Mouse (Mus musculus): ENCODE measurements around the gene Mllt3. TPM values are rescaled to one million over a fixed set of nuclear protein-coding genes. Genes with fewer than 3 reads are reported as not detected.

Gene Mllt3
- polyA plus RNA-seq, 1 experiment from 2014 or later, result 17.5 TPM

GRCm38 (mm10) chr4:87826336-87826735 lies 206.8 kb downstream of the Mllt3 start:
- 78% methylated on average over 5 of the region's 5 CpGs for WGBS
- no peaks in the 10 kb centered on the region for H3K4me1 ChIP-seq (replicated peaks; ENCODE audit: control insufficient read depth, insufficient read depth, low read length)
- ATAC-seq, result no peak
- H3K4me2 ChIP-seq (replicated peaks; ENCODE audit: low read depth), result no peak overlapping the region
- no peaks in the 10 kb centered on the region for H3K36me3 ChIP-seq (ENCODE audit: control insufficient read depth, insufficient read depth)
- no peak for TF ChIP-seq CTCF (IDR thresholded peaks at IDR 0.05; ENCODE audit: low read depth)
- no peak overlapping the region for H3K27ac ChIP-seq (ENCODE audit: low read depth, low read length)
- H3K9ac ChIP-seq (ENCODE audit: low read depth, low read length), result no peak overlapping the region
- no peaks in the 10 kb centered on the region for H3K27me3 ChIP-seq (replicated peaks; ENCODE audit: control insufficient read depth, insufficient read depth, low read length)
- H3K4me3 ChIP-seq (ENCODE audit: low read depth, low read length), result no peak overlapping the region
- H3K9me3 ChIP-seq (ENCODE audit: control insufficient read depth), result no peaks in the 10 kb centered on the region

- no peak for ATAC-seq
- no peak overlapping the region for H3K9ac ChIP-seq (ENCODE audit: low read depth, low read length)
- WGBS, result 66% methylated on average over 3 of the region's 3 CpGs
- no peaks in the 10 kb centered on the region for H3K36me3 ChIP-seq (ENCODE audit: control insufficient read depth, insufficient read depth)
- no peak overlapping the region for H3K4me3 ChIP-seq (ENCODE audit: low read depth, low read length)
- TF ChIP-seq CTCF (IDR thresholded peaks at IDR 0.05; ENCODE audit: low read depth), result no peak
- no peak overlapping the region for H3K4me2 ChIP-seq (replicated peaks; ENCODE audit: low read depth)
- H3K27ac ChIP-seq (ENCODE audit: low read depth, low read length), result no peak overlapping the region
- H3K4me1 ChIP-seq (replicated peaks; ENCODE audit: control insufficient read depth, insufficient read depth, low read length), result no peaks in the 10 kb centered on the region
- no peaks in the 10 kb centered on the region for H3K27me3 ChIP-seq (replicated peaks; ENCODE audit: control insufficient read depth, insufficient read depth, low read length)
- no peaks in the 10 kb centered on the region for H3K9me3 ChIP-seq (ENCODE audit: control insufficient read depth)
These were observed 209.5 kb downstream of the Mllt3 start for GRCm38 (mm10) chr4:87823623-87824022.

- Histone ChIP-seq H3K9ac (ENCODE audit: low read depth, low read length) (no peak overlapping the region), H3K27me3 (replicated peaks; ENCODE audit: control insufficient read depth, insufficient read depth, low read length) (no peaks in the 10 kb centered on the region), H3K9me3 (ENCODE audit: control insufficient read depth) (no peaks in the 10 kb centered on the region), H3K27ac (ENCODE audit: low read depth, low read length) (no peak overlapping the region), H3K4me3 (ENCODE audit: low read depth, low read length) (no peak overlapping the region), H3K4me2 (replicated peaks; ENCODE audit: low read depth) (no peak overlapping the region), H3K36me3 (ENCODE audit: control insufficient read depth, insufficient read depth) (no peaks in the 10 kb centered on the region), H3K4me1 (replicated peaks; ENCODE audit: control insufficient read depth, insufficient read depth, low read length) (no peaks in the 10 kb centered on the region)
- WGBS, result 71% methylated on average over 6 of the region's 6 CpGs
- TF ChIP-seq CTCF (IDR thresholded peaks at IDR 0.05; ENCODE audit: low read depth), result no peak
- ATAC-seq, result no peak
These were observed 210.0 kb downstream of the Mllt3 start for GRCm38 (mm10) chr4:87823191-87823590.

- TF ChIP-seq CTCF (IDR thresholded peaks at IDR 0.05; ENCODE audit: low read depth), result no peak
- Histone ChIP-seq H3K36me3 (ENCODE audit: control insufficient read depth, insufficient read depth) (no peaks in the 10 kb centered on the region), H3K9me3 (ENCODE audit: control insufficient read depth) (no peaks in the 10 kb centered on the region), H3K27ac (ENCODE audit: low read depth, low read length) (no peak overlapping the region), H3K4me3 (ENCODE audit: low read depth, low read length) (no peak overlapping the region), H3K4me1 (replicated peaks; ENCODE audit: control insufficient read depth, insufficient read depth, low read length) (no peaks in the 10 kb centered on the region), H3K4me2 (replicated peaks; ENCODE audit: low read depth) (no peak overlapping the region), H3K27me3 (replicated peaks; ENCODE audit: control insufficient read depth, insufficient read depth, low read length) (no peaks in the 10 kb centered on the region), H3K9ac (ENCODE audit: low read depth, low read length) (no peak overlapping the region)
- 70% methylated on average over 3 of the region's 3 CpGs for WGBS
- ATAC-seq, result no peak
These were observed 212.3 kb downstream of the Mllt3 start for GRCm38 (mm10) chr4:87820911-87821310.

GRCm38 (mm10) chr4:87819182-87819581 lies 214.0 kb downstream of the Mllt3 start:
- no peaks in the 10 kb centered on the region for H3K27me3 ChIP-seq (replicated peaks; ENCODE audit: control insufficient read depth, insufficient read depth, low read length)
- H3K36me3 ChIP-seq (ENCODE audit: control insufficient read depth, insufficient read depth), result no peaks in the 10 kb centered on the region
- 76% methylated on average over 9 of the region's 9 CpGs for WGBS
- no peaks in the 10 kb centered on the region for H3K4me1 ChIP-seq (replicated peaks; ENCODE audit: control insufficient read depth, insufficient read depth, low read length)
- H3K4me2 ChIP-seq (replicated peaks; ENCODE audit: low read depth), result no peak overlapping the region
- H3K9me3 ChIP-seq (ENCODE audit: control insufficient read depth), result no peaks in the 10 kb centered on the region
- no peak overlapping the region for H3K27ac ChIP-seq (ENCODE audit: low read depth, low read length)
- ATAC-seq, result no peak
- TF ChIP-seq CTCF (IDR thresholded peaks at IDR 0.05; ENCODE audit: low read depth), result no peak
- no peak overlapping the region for H3K9ac ChIP-seq (ENCODE audit: low read depth, low read length)
- no peak overlapping the region for H3K4me3 ChIP-seq (ENCODE audit: low read depth, low read length)

GRCm38 (mm10) chr4:87818276-87818675 lies 214.9 kb downstream of the Mllt3 start:
- Histone ChIP-seq H3K36me3 (ENCODE audit: control insufficient read depth, insufficient read depth) (no peaks in the 10 kb centered on the region), H3K27ac (ENCODE audit: low read depth, low read length) (no peak overlapping the region), H3K9ac (ENCODE audit: low read depth, low read length) (no peak overlapping the region), H3K4me1 (replicated peaks; ENCODE audit: control insufficient read depth, insufficient read depth, low read length) (no peaks in the 10 kb centered on the region), H3K9me3 (ENCODE audit: control insufficient read depth) (no peaks in the 10 kb centered on the region), H3K27me3 (replicated peaks; ENCODE audit: control insufficient read depth, insufficient read depth, low read length) (no peaks in the 10 kb centered on the region), H3K4me3 (ENCODE audit: low read depth, low read length) (no peak overlapping the region), H3K4me2 (replicated peaks; ENCODE audit: low read depth) (no peak overlapping the region)
- no peak for TF ChIP-seq CTCF (IDR thresholded peaks at IDR 0.05; ENCODE audit: low read depth)
- ATAC-seq, result no peak
- 91% methylated on average over 1 of the region's 1 CpGs for WGBS

All from intestine, postnatal 0 days (tissue).